Mouse (Mus musculus): ENCODE measurements around the gene Cntnap1. TPM values are rescaled to one million over a fixed set of nuclear protein-coding genes. Genes with fewer than 3 reads are reported as not detected.
"Not testable (repeated sequence)": the region's sequence is repeated elsewhere in the genome, so short reads cannot be mapped to it uniquely, and the experiment has no call there.

Cntnap1 gene
- polyA plus RNA-seq, 1 experiment from 2014 or later, result 0.21 TPM

- Histone ChIP-seq H3K27me3 (ENCODE audit: control insufficient read depth, insufficient read depth, low read length) (no peaks in the 10 kb centered on the region), H3K4me2 (ENCODE audit: low read depth, severe bottlenecking) (peak within 1 kb of the TSS; percentile 80), H3K9me3 (ENCODE audit: control insufficient read depth, low read length) (no peaks in the 10 kb centered on the region), H3K36me3 (ENCODE audit: control insufficient read depth, insufficient read depth, low read length) (no peaks in the 10 kb centered on the region), H3K4me3 (ENCODE audit: low read depth, low read length) (peak within 1 kb of the TSS; percentile 41), H3K4me1 (ENCODE audit: control insufficient read depth, insufficient read depth, low read length) (peaks cover 8% of the 10 kb centered on the region; the same call in 1 of the 2 replicates), H3K9ac (ENCODE audit: low read length) (peak within 1 kb of the TSS; percentile 62), H3K27ac (replicated peaks; ENCODE audit: low read depth, low read length) (no peak within 1 kb of the TSS)
- DNase-seq (ENCODE audit: low spot score) (peak; percentile 73), ATAC-seq (ENCODE audit: insufficient number of reproducible peaks, low FRiP score, low TSS enrichment, low read depth) (0 out of 2 replicates have a peak, but pooled peaks have one; percentile 63)
- 1% methylated on average over 36 of the region's 36 CpGs for WGBS
These were observed 14.5 kb upstream of the Cntnap1 start, which contains the start of gene Tubg2 for GRCm38 (mm10) chr11:101155728-101156371. Gene Tubg2 (plus strand): TSS chr11:101155907.

- H3K9ac ChIP-seq (ENCODE audit: low read length); ATAC-seq (ENCODE audit: insufficient number of reproducible peaks, low FRiP score, low TSS enrichment, low read depth); H3K36me3 ChIP-seq (ENCODE audit: control insufficient read depth, insufficient read depth, low read length); H3K9me3 ChIP-seq (ENCODE audit: control insufficient read depth, low read length); H3K4me2 ChIP-seq (ENCODE audit: low read depth, severe bottlenecking); DNase-seq (ENCODE audit: low spot score); H3K4me3 ChIP-seq (ENCODE audit: low read depth, low read length); H3K27ac ChIP-seq (replicated peaks; ENCODE audit: low read depth, low read length): not testable (repeated sequence)
- WGBS, result 74% methylated on average over 8 of the region's 10 CpGs
- Histone ChIP-seq H3K4me1 (ENCODE audit: control insufficient read depth, insufficient read depth, low read length) (peaks cover 21% of the 10 kb centered on the region), H3K27me3 (ENCODE audit: control insufficient read depth, insufficient read depth, low read length) (peaks cover 37% of the 10 kb centered on the region)
These were observed 10.2 kb upstream of the Cntnap1 start for GRCm38 (mm10) chr11:101160151-101160550.

GRCm38 (mm10) chr11:101160981-101161505 lies 9.3 kb upstream of the Cntnap1 start:
- 76% methylated on average over 5 of the region's 8 CpGs for WGBS

GRCm38 (mm10) chr11:101161551-101161950 lies 8.8 kb upstream of the Cntnap1 start:
- Histone ChIP-seq H3K4me3 (ENCODE audit: low read depth, low read length) (no peak overlapping the region), H3K27ac (replicated peaks; ENCODE audit: low read depth, low read length) (no peak overlapping the region), H3K9ac (ENCODE audit: low read length) (no peak overlapping the region), H3K27me3 (ENCODE audit: control insufficient read depth, insufficient read depth, low read length) (peaks cover 50% of the 10 kb centered on the region), H3K4me1 (ENCODE audit: control insufficient read depth, insufficient read depth, low read length) (peaks cover 16% of the 10 kb centered on the region), H3K9me3 (ENCODE audit: control insufficient read depth, low read length) (no peaks in the 10 kb centered on the region), H3K36me3 (ENCODE audit: control insufficient read depth, insufficient read depth, low read length) (no peaks in the 10 kb centered on the region), H3K4me2 (ENCODE audit: low read depth, severe bottlenecking) (no peak overlapping the region)
- 83% methylated on average over 15 of the region's 15 CpGs for WGBS
- no peak for ATAC-seq (ENCODE audit: insufficient number of reproducible peaks, low FRiP score, low TSS enrichment, low read depth)
- DNase-seq (ENCODE audit: low spot score), result no peak

More at GRCm38 (mm10) chr11:101160981-101161505, 9.3 kb upstream of the Cntnap1 start:
- not testable (repeated sequence) for H3K4me3 ChIP-seq (ENCODE audit: low read depth, low read length); ATAC-seq (ENCODE audit: insufficient number of reproducible peaks, low FRiP score, low TSS enrichment, low read depth); H3K9me3 ChIP-seq (ENCODE audit: control insufficient read depth, low read length); H3K4me2 ChIP-seq (ENCODE audit: low read depth, severe bottlenecking); DNase-seq (ENCODE audit: low spot score); H3K9ac ChIP-seq (ENCODE audit: low read length); H3K36me3 ChIP-seq (ENCODE audit: control insufficient read depth, insufficient read depth, low read length); H3K27ac ChIP-seq (replicated peaks; ENCODE audit: low read depth, low read length)
- Histone ChIP-seq H3K4me1 (ENCODE audit: control insufficient read depth, insufficient read depth, low read length) (peaks cover 19% of the 10 kb centered on the region), H3K27me3 (ENCODE audit: control insufficient read depth, insufficient read depth, low read length) (peaks cover 45% of the 10 kb centered on the region)

GRCm38 (mm10) chr11:101162301-101162700 lies 8.0 kb upstream of the Cntnap1 start:
- Histone ChIP-seq H3K36me3 (ENCODE audit: control insufficient read depth, insufficient read depth, low read length) (no peaks in the 10 kb centered on the region), H3K4me2 (ENCODE audit: low read depth, severe bottlenecking) (no peak overlapping the region), H3K9me3 (ENCODE audit: control insufficient read depth, low read length) (no peaks in the 10 kb centered on the region), H3K4me3 (ENCODE audit: low read depth, low read length) (no peak overlapping the region), H3K27ac (replicated peaks; ENCODE audit: low read depth, low read length) (no peak overlapping the region), H3K27me3 (ENCODE audit: control insufficient read depth, insufficient read depth, low read length) (peaks cover 52% of the 10 kb centered on the region), H3K4me1 (ENCODE audit: control insufficient read depth, insufficient read depth, low read length) (peaks cover 16% of the 10 kb centered on the region), H3K9ac (ENCODE audit: low read length) (no peak overlapping the region)
- WGBS, result 58% methylated on average over 5 of the region's 5 CpGs
- DNase-seq (ENCODE audit: low spot score) (no peak), ATAC-seq (ENCODE audit: insufficient number of reproducible peaks, low FRiP score, low TSS enrichment, low read depth) (no peak)

GRCm38 (mm10) chr11:101162772-101163171 lies 7.6 kb upstream of the Cntnap1 start:
- Histone ChIP-seq H3K4me2 (ENCODE audit: low read depth, severe bottlenecking) (0 out of 2 replicates have a peak overlapping the region, but pooled peaks have one; percentile 7), H3K27me3 (ENCODE audit: control insufficient read depth, insufficient read depth, low read length) (peaks cover 57% of the 10 kb centered on the region), H3K4me1 (ENCODE audit: control insufficient read depth, insufficient read depth, low read length) (peaks cover 16% of the 10 kb centered on the region), H3K36me3 (ENCODE audit: control insufficient read depth, insufficient read depth, low read length) (no peaks in the 10 kb centered on the region), H3K27ac (replicated peaks; ENCODE audit: low read depth, low read length) (no peak overlapping the region), H3K9me3 (ENCODE audit: control insufficient read depth, low read length) (no peaks in the 10 kb centered on the region), H3K4me3 (ENCODE audit: low read depth, low read length) (no peak overlapping the region), H3K9ac (ENCODE audit: low read length) (no peak overlapping the region)
- 55% methylated on average over 5 of the region's 5 CpGs for WGBS
- ATAC-seq (ENCODE audit: insufficient number of reproducible peaks, low FRiP score, low TSS enrichment, low read depth) (no peak), DNase-seq (ENCODE audit: low spot score) (no peak)

- no peak for ATAC-seq (ENCODE audit: insufficient number of reproducible peaks, low FRiP score, low TSS enrichment, low read depth)
These were observed 6.6 kb upstream of the Cntnap1 start for GRCm38 (mm10) chr11:101163476-101164350.

GRCm38 (mm10) chr11:101164351-101164665 lies 6.0 kb upstream of the Cntnap1 start:
- Histone ChIP-seq H3K36me3 (ENCODE audit: control insufficient read depth, insufficient read depth, low read length) (no peaks in the 10 kb centered on the region; the same call in 1 of the 2 replicates), H3K27me3 (ENCODE audit: control insufficient read depth, insufficient read depth, low read length) (peaks cover 73% of the 10 kb centered on the region), H3K9ac (ENCODE audit: low read length) (peak overlapping the region; percentile 30; the same call in 1 of the 2 replicates), H3K4me1 (ENCODE audit: control insufficient read depth, insufficient read depth, low read length) (peaks cover 16% of the 10 kb centered on the region), H3K4me2 (ENCODE audit: low read depth, severe bottlenecking) (peak overlapping the region; percentile 75), H3K4me3 (ENCODE audit: low read depth, low read length) (peak overlapping the region; percentile 32), H3K27ac (replicated peaks; ENCODE audit: low read depth, low read length) (no peak overlapping the region), H3K9me3 (ENCODE audit: control insufficient read depth, low read length) (no peaks in the 10 kb centered on the region)
- peak; percentile 41 for DNase-seq (ENCODE audit: low spot score)
- no peak for ATAC-seq (ENCODE audit: insufficient number of reproducible peaks, low FRiP score, low TSS enrichment, low read depth)
- WGBS, result under 1% methylated on average over 21 of the region's 21 CpGs

More at GRCm38 (mm10) chr11:101163476-101164350, 6.6 kb upstream of the Cntnap1 start:
- 5% methylated on average over 49 of the region's 49 CpGs for WGBS
- Histone ChIP-seq H3K4me3 (ENCODE audit: low read depth, low read length) (peak overlapping the region; percentile 32), H3K9me3 (ENCODE audit: control insufficient read depth, low read length) (no peaks in the 10 kb centered on the region), H3K4me1 (ENCODE audit: control insufficient read depth, insufficient read depth, low read length) (peaks cover 16% of the 10 kb centered on the region), H3K27ac (replicated peaks; ENCODE audit: low read depth, low read length) (no peak overlapping the region), H3K36me3 (ENCODE audit: control insufficient read depth, insufficient read depth, low read length) (no peaks in the 10 kb centered on the region; the same call in 1 of the 2 replicates), H3K27me3 (ENCODE audit: control insufficient read depth, insufficient read depth, low read length) (peaks cover 67% of the 10 kb centered on the region), H3K4me2 (ENCODE audit: low read depth, severe bottlenecking) (peak overlapping the region; percentile 75), H3K9ac (ENCODE audit: low read length) (peak overlapping the region; percentile 30; the same call in 1 of the 2 replicates)
- peak; percentile 41 for DNase-seq (ENCODE audit: low spot score)
